Mouse (Mus musculus): Measurements from ENCODE around the gene Trappc3l. TPM values are rescaled to one million over a fixed set of nuclear protein-coding genes. Genes with fewer than 3 reads are reported as not detected.

Gene Trappc3l
- polyA plus RNA-seq, 1 experiment from 2014 or later, result not detected

GRCm38 (mm10) chr10:34053987-34054386 is 16.6 kb downstream of the Trappc3l start:
- 79% methylated on average over 2 of the region's 2 CpGs for WGBS
- H3K4me1 ChIP-seq (replicated peaks), result no peaks in the 10 kb centered on the region
- no peaks in the 10 kb centered on the region for H3K9me3 ChIP-seq (replicated peaks)
- no peak overlapping the region for H3K4me2 ChIP-seq
- no peak overlapping the region for H3K4me3 ChIP-seq
- no peaks in the 10 kb centered on the region for H3K36me3 ChIP-seq
- ATAC-seq (replicated peaks; ENCODE audit: insufficient number of reproducible peaks, insufficient read depth, low FRiP score, low read depth), result no peak
- H3K27me3 ChIP-seq, result no peaks in the 10 kb centered on the region
- no peak overlapping the region for H3K27ac ChIP-seq
- H3K9ac ChIP-seq, result no peak overlapping the region

- Histone ChIP-seq H3K9me3 (replicated peaks) (no peaks in the 10 kb centered on the region), H3K4me3 (no peak overlapping the region), H3K4me2 (no peak overlapping the region), H3K27me3 (no peaks in the 10 kb centered on the region), H3K27ac (no peak overlapping the region), H3K4me1 (replicated peaks) (no peaks in the 10 kb centered on the region), H3K36me3 (no peaks in the 10 kb centered on the region), H3K9ac (no peak overlapping the region)
- WGBS, result 48% methylated on average over 3 of the region's 3 CpGs
- ATAC-seq (replicated peaks; ENCODE audit: insufficient number of reproducible peaks, insufficient read depth, low FRiP score, low read depth), result no peak
Measured at GRCm38 (mm10) chr10:34066591-34066990, 29.2 kb downstream of the Trappc3l start.

- H3K36me3 ChIP-seq, result no peaks in the 10 kb centered on the region
- H3K9me3 ChIP-seq (replicated peaks), result no peaks in the 10 kb centered on the region
- 71% methylated on average over 1 of the region's 1 CpGs for WGBS
- no peak for ATAC-seq (replicated peaks; ENCODE audit: insufficient number of reproducible peaks, insufficient read depth, low FRiP score, low read depth)
- no peak overlapping the region for H3K9ac ChIP-seq
- no peak overlapping the region for H3K27ac ChIP-seq
- no peaks in the 10 kb centered on the region for H3K27me3 ChIP-seq
- H3K4me2 ChIP-seq, result no peak overlapping the region
- H3K4me1 ChIP-seq (replicated peaks), result no peaks in the 10 kb centered on the region
- no peak overlapping the region for H3K4me3 ChIP-seq
Measured at GRCm38 (mm10) chr10:34069606-34070005, 32.2 kb downstream of the Trappc3l start.

GRCm38 (mm10) chr10:34070999-34071492 is 33.6 kb downstream of the Trappc3l start:
- H3K4me1 ChIP-seq (replicated peaks), result no peaks in the 10 kb centered on the region
- no peaks in the 10 kb centered on the region for H3K27me3 ChIP-seq
- ATAC-seq (replicated peaks; ENCODE audit: insufficient number of reproducible peaks, insufficient read depth, low FRiP score, low read depth), result no peak
- 36% methylated on average over 5 of the region's 5 CpGs for WGBS
- no peaks in the 10 kb centered on the region for H3K36me3 ChIP-seq
- H3K4me3 ChIP-seq, result no peak overlapping the region
- H3K9me3 ChIP-seq (replicated peaks), result no peaks in the 10 kb centered on the region
- peak overlapping the region; percentile 25 for H3K27ac ChIP-seq
- H3K4me2 ChIP-seq, result no peak overlapping the region
- no peak overlapping the region for H3K9ac ChIP-seq

GRCm38 (mm10) chr10:34071650-34072049 is 34.3 kb downstream of the Trappc3l start:
- Histone ChIP-seq H3K4me3 (no peak overlapping the region), H3K27me3 (no peaks in the 10 kb centered on the region), H3K36me3 (no peaks in the 10 kb centered on the region), H3K4me1 (replicated peaks) (no peaks in the 10 kb centered on the region), H3K9ac (no peak overlapping the region), H3K27ac (peak overlapping the region; percentile 25), H3K9me3 (replicated peaks) (no peaks in the 10 kb centered on the region), H3K4me2 (no peak overlapping the region)
- no peak for ATAC-seq (replicated peaks; ENCODE audit: insufficient number of reproducible peaks, insufficient read depth, low FRiP score, low read depth)
- 50% methylated on average over 2 of the region's 2 CpGs for WGBS

GRCm38 (mm10) chr10:34074522-34075200 is 37.3 kb downstream of the Trappc3l start:
- 75% methylated on average over 5 of the region's 5 CpGs for WGBS
- no peaks in the 10 kb centered on the region for H3K9me3 ChIP-seq (replicated peaks)
- no peak overlapping the region for H3K4me2 ChIP-seq

GRCm38 (mm10) chr10:34086514-34086913 is 49.1 kb downstream of the Trappc3l start:
- 72% methylated on average over 1 of the region's 1 CpGs for WGBS
- no peak for ATAC-seq (replicated peaks; ENCODE audit: insufficient number of reproducible peaks, insufficient read depth, low FRiP score, low read depth)

More at GRCm38 (mm10) chr10:34074522-34075200, 37.3 kb downstream of the Trappc3l start:
- no peaks in the 10 kb centered on the region for H3K36me3 ChIP-seq
- H3K4me1 ChIP-seq (replicated peaks), result no peaks in the 10 kb centered on the region
- no peak for ATAC-seq (replicated peaks; ENCODE audit: insufficient number of reproducible peaks, insufficient read depth, low FRiP score, low read depth)
- H3K9ac ChIP-seq, result no peak overlapping the region
- no peak overlapping the region for H3K4me3 ChIP-seq
- no peaks in the 10 kb centered on the region for H3K27me3 ChIP-seq
- no peak overlapping the region for H3K27ac ChIP-seq

GRCm38 (mm10) chr10:34088515-34088914 is 51.1 kb downstream of the Trappc3l start:
- H3K4me2 ChIP-seq, result no peak overlapping the region
- H3K27me3 ChIP-seq, result no peaks in the 10 kb centered on the region
- H3K9me3 ChIP-seq (replicated peaks), result no peaks in the 10 kb centered on the region
- no peak overlapping the region for H3K4me3 ChIP-seq
- H3K9ac ChIP-seq, result no peak overlapping the region
- no peaks in the 10 kb centered on the region for H3K36me3 ChIP-seq
- no peak for ATAC-seq (replicated peaks; ENCODE audit: insufficient number of reproducible peaks, insufficient read depth, low FRiP score, low read depth)
- 71% methylated on average over 2 of the region's 2 CpGs for WGBS
- H3K27ac ChIP-seq, result no peak overlapping the region
- no peaks in the 10 kb centered on the region for H3K4me1 ChIP-seq (replicated peaks)

More at GRCm38 (mm10) chr10:34086514-34086913, 49.1 kb downstream of the Trappc3l start:
- no peak overlapping the region for H3K4me3 ChIP-seq
- no peaks in the 10 kb centered on the region for H3K36me3 ChIP-seq
- H3K9me3 ChIP-seq (replicated peaks), result no peaks in the 10 kb centered on the region
- H3K4me2 ChIP-seq, result no peak overlapping the region
- H3K27ac ChIP-seq, result no peak overlapping the region
- no peaks in the 10 kb centered on the region for H3K27me3 ChIP-seq
- H3K9ac ChIP-seq, result no peak overlapping the region
- no peaks in the 10 kb centered on the region for H3K4me1 ChIP-seq (replicated peaks)

GRCm38 (mm10) chr10:34089517-34089916 is 52.1 kb downstream of the Trappc3l start:
- Histone ChIP-seq H3K9ac (no peak overlapping the region), H3K4me1 (replicated peaks) (no peaks in the 10 kb centered on the region), H3K27me3 (no peaks in the 10 kb centered on the region), H3K27ac (no peak overlapping the region), H3K9me3 (replicated peaks) (no peaks in the 10 kb centered on the region), H3K36me3 (no peaks in the 10 kb centered on the region), H3K4me2 (no peak overlapping the region), H3K4me3 (no peak overlapping the region)
- ATAC-seq (replicated peaks; ENCODE audit: insufficient number of reproducible peaks, insufficient read depth, low FRiP score, low read depth), result no peak
- WGBS, result 67% methylated on average over 3 of the region's 3 CpGs

GRCm38 (mm10) chr10:34090481-34090880 is 53.1 kb downstream of the Trappc3l start:
- Histone ChIP-seq H3K9ac (no peak overlapping the region), H3K27ac (no peak overlapping the region), H3K4me3 (no peak overlapping the region), H3K4me2 (no peak overlapping the region), H3K27me3 (no peaks in the 10 kb centered on the region), H3K9me3 (replicated peaks) (no peaks in the 10 kb centered on the region), H3K36me3 (no peaks in the 10 kb centered on the region), H3K4me1 (replicated peaks) (0 out of 2 replicates have a peak, but pooled peaks cover 3% of the 10 kb centered on the region)
- no peak for ATAC-seq (replicated peaks; ENCODE audit: insufficient number of reproducible peaks, insufficient read depth, low FRiP score, low read depth)
- 65% methylated on average over 1 of the region's 1 CpGs for WGBS

GRCm38 (mm10) chr10:34091888-34092287 is 54.5 kb downstream of the Trappc3l start:
- H3K36me3 ChIP-seq, result no peaks in the 10 kb centered on the region
- no peak overlapping the region for H3K27ac ChIP-seq
- H3K9me3 ChIP-seq (replicated peaks), result no peaks in the 10 kb centered on the region
- WGBS, result 40% methylated on average over 5 of the region's 5 CpGs
- H3K9ac ChIP-seq, result no peak overlapping the region
- H3K4me1 ChIP-seq (replicated peaks), result 0 out of 2 replicates have a peak, but pooled peaks cover 7% of the 10 kb centered on the region
- no peak overlapping the region for H3K4me2 ChIP-seq
- no peak for ATAC-seq (replicated peaks; ENCODE audit: insufficient number of reproducible peaks, insufficient read depth, low FRiP score, low read depth)
- no peak overlapping the region for H3K4me3 ChIP-seq
- H3K27me3 ChIP-seq, result no peaks in the 10 kb centered on the region

- Histone ChIP-seq H3K27me3 (no peaks in the 10 kb centered on the region), H3K9me3 (replicated peaks) (no peaks in the 10 kb centered on the region), H3K27ac (no peak overlapping the region), H3K9ac (no peak overlapping the region; the same call in 1 of the 2 replicates), H3K4me1 (replicated peaks) (0 out of 2 replicates have a peak, but pooled peaks cover 7% of the 10 kb centered on the region), H3K36me3 (no peaks in the 10 kb centered on the region), H3K4me3 (peak overlapping the region; percentile 39), H3K4me2 (peak overlapping the region; percentile 58)
- 73% methylated on average over 2 of the region's 2 CpGs for WGBS
- ATAC-seq (replicated peaks; ENCODE audit: insufficient number of reproducible peaks, insufficient read depth, low FRiP score, low read depth), result no peak
Measured at GRCm38 (mm10) chr10:34095147-34095546, 57.8 kb downstream of the Trappc3l start.

Data from heart, embryonic 15.5 days (tissue).